Mouse (Mus musculus) liver, adult 2 months (tissue): Measurements from ENCODE around the gene Eif4a3.

ENCODE experiments used
- CTCF ChIP-seq: fragments of 200-500 bp; IDR thresholded peaks from 2 replicates; pipeline ENCODE4 v1.5.1; 2011; ENCODE audit warnings: low read depth, low read length, control low read depth
- POLR2A ChIP-seq: fragments of 200-500 bp; IDR thresholded peaks from 2 replicates; pipeline ENCODE4 v1.6.1; 2011; ENCODE audit warnings: low read length, control low read depth; ENCODE audit not compliant: insufficient read depth; ENCODE audit errors: extremely low read depth

GRCm38 (mm10) chr11:119304904-119305712 is 5.2 kb upstream of the Eif4a3 start:
- TF ChIP-seq CTCF, result peak; percentile 62; the same call in 1 of the 2 replicates
- TF ChIP-seq POLR2A, result no peak
